Mouse (Mus musculus) stomach, embryonic 15.5 days (tissue): ENCODE data around the gene Creb3l4. TPM values are rescaled to one million over a fixed set of nuclear protein-coding genes. Genes with fewer than 3 reads are reported as not detected.

Experiments
- ATAC-seq: fragments of 200-750 bp; cut with Nextera tagmentation; 2 replicates; pipeline ENCODE4 v1.8.0; 2017; ENCODE audit warnings: low read depth, moderate number of reproducible peaks, moderate TSS enrichment; ENCODE audit not compliant: insufficient read depth, low FRiP score
- H3K27ac ChIP-seq: fragments of 300-500 bp; sonication (generic); 2 replicates; pipeline ENCODE4 v1.5.1; 2015; ENCODE audit warnings: mild to moderate bottlenecking, inconsistent platforms
- H3K27me3 ChIP-seq: fragments of 300-500 bp; sonication (generic); replicated peaks from 2 replicates; pipeline ENCODE4 v1.6.1; 2015; ENCODE audit warnings: inconsistent platforms
- H3K36me3 ChIP-seq: fragments of 300-500 bp; sonication (generic); 2 replicates; pipeline ENCODE4 v1.6.1; 2015; ENCODE audit warnings: inconsistent platforms
- H3K4me1 ChIP-seq: fragments of 300-500 bp; sonication (generic); 2 replicates; pipeline ENCODE4 v1.6.1; 2015; ENCODE audit warnings: inconsistent platforms
- H3K4me2 ChIP-seq: fragments of 300-500 bp; sonication (generic); 2 replicates; pipeline ENCODE4 v1.6.1; 2015; ENCODE audit warnings: mild to moderate bottlenecking, inconsistent platforms
- H3K4me3 ChIP-seq: fragments of 300-500 bp; sonication (generic); replicated peaks from 2 replicates; pipeline ENCODE4 v1.5.1; 2015; ENCODE audit warnings: inconsistent platforms
- H3K9ac ChIP-seq: fragments of 300-500 bp; sonication (generic); 2 replicates; pipeline ENCODE4 v1.6.1; 2015; ENCODE audit warnings: inconsistent platforms
- H3K9me3 ChIP-seq: fragments of 300-500 bp; sonication (generic); 2 replicates; pipeline ENCODE4 v1.6.1; 2016; ENCODE audit warnings: inconsistent platforms
- WGBS: fragments of 180-500 bp; shearing (Covaris S2); methylation state at CpG from one replicate; pipeline ENCODE4 v1.1.7; 2015; 5-methylcytosine and 5-hydroxymethylcytosine counted together
- microRNA-seq: library from miRNA; unstranded; fragments of <30 nt; microRNA quantifications from one replicate; pipeline ENCODE4, GENCODE M21; 2016
- polyA plus RNA-seq: library from polyadenylated mRNA; unstranded; fragments of >200 nt; fragmentation: Nextera tagmentation; extraction: Ambion mirVana; gene quantifications from 2 replicates; pipeline ENCODE4 v1.2.1, GENCODE M21; 2015

Gene Creb3l4
- polyA plus RNA-seq, 1 experiment from 2014 or later, result 21.4 TPM

DNA sequence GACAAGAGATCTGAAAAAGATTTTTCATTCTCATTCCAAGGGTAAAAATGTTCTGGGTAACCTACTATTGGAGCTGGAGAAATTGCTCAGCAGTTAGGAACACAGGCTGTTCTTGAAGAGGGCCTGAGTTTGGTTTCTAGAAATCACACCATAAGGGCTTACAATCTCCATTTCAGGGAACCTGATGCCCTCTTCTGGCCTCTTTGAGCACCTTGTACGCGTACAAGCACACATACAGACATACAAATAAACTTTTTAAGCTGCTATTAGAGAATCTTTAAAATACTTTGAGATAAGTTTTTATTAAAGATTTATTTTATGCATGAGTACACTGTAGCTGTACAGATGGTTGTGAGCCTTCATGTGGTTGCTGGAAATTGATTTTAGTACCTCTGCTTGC, 38.7 kb downstream of the Creb3l4 start:
- WGBS, result 95% methylated on average over 2 of the region's 2 CpGs
- no peak overlapping the region for H3K4me2 ChIP-seq

DNA sequence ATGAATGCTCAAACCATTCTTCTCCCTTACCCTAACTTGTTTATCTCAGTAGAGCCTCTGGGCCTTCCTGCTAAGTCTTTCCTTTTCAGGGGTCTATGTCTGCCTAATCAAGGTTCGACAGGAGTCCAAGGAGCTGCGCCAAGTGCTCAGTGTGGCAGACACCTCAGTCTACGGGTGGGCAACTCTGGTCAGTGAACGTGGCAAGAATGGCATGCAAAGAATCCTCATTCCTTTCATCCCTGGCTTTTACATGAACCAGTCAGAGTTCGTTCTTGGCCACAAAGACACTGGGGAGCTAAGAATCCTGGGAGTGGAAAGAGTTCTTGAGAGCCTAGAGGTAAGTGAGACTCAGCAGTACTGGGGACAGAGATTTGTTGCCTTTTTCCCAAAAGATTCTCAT, 39.7 kb downstream of the Creb3l4 start:
- no peaks in the 10 kb centered on the region for H3K27me3 ChIP-seq
- WGBS, result 68% methylated on average over 5 of the region's 5 CpGs
- H3K9ac ChIP-seq, result no peak overlapping the region
- no peak overlapping the region for H3K4me3 ChIP-seq
- H3K36me3 ChIP-seq, result peaks cover 2% of the 10 kb centered on the region; the same call in 1 of the 2 replicates
- no peak overlapping the region for H3K27ac ChIP-seq
- no peaks in the 10 kb centered on the region for H3K4me1 ChIP-seq
- no peak overlapping the region for H3K4me2 ChIP-seq
- ATAC-seq, result no peak
- H3K9me3 ChIP-seq, result no peaks in the 10 kb centered on the region

More for the DNA sequence above, 38.7 kb downstream of the Creb3l4 start:
- Histone ChIP-seq H3K36me3 (peaks cover 8% of the 10 kb centered on the region; the same call in 1 of the 2 replicates), H3K27ac (no peak overlapping the region), H3K4me1 (no peaks in the 10 kb centered on the region), H3K27me3 (no peaks in the 10 kb centered on the region), H3K4me3 (no peak overlapping the region), H3K9ac (no peak overlapping the region), H3K9me3 (no peaks in the 10 kb centered on the region)
- ATAC-seq, result no peak

DNA sequence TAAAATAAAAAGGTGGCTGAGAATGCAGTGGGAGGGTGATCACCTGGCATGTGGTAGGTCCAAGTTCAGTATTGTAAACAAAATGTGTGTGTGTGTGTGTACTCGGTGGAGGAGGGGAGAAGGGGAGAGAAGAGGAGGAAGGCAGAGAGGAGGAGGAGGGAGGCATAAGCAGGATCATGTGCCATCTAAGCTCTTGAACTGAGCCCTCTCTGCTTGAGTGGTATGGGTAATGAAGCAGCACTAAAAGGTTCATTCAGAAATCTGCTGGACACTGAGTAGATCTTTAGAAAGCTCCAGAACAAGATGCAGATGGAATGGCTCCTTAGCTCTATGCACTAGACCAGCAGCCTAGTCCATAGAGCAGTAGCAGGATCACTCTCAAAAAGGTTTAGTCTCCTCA, 40.4 kb downstream of the Creb3l4 start:
- Histone ChIP-seq H3K4me1 (no peaks in the 10 kb centered on the region), H3K9ac (no peak overlapping the region), H3K4me3 (no peak overlapping the region), H3K27me3 (no peaks in the 10 kb centered on the region), H3K9me3 (no peaks in the 10 kb centered on the region), H3K36me3 (no peaks in the 10 kb centered on the region), H3K4me2 (no peak overlapping the region), H3K27ac (no peak overlapping the region)
- ATAC-seq, result no peak
- WGBS, result 50% methylated on average over 1 of the region's 1 CpGs

DNA sequence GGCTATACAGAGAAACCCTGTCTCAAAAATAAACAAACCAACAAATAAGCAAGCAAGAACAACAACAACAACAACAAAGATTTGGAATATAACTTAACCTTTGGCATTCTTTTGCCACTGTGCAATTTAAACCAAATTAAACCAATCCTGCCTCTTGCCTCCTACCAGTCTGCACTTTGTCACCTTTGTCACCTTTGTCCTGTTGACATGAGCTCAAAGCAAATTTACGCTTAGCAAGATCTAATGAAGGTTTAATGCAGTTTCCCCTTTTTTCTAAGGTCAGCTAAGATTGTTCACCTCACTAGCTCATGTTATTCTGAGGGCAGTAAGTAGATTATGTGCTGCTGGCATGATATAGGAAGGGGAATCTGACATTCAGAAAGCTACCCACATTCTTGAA, 45.8 kb downstream of the Creb3l4 start:
- Histone ChIP-seq H3K4me2 (no peak overlapping the region), H3K9me3 (no peaks in the 10 kb centered on the region), H3K9ac (no peak overlapping the region), H3K27ac (no peak overlapping the region), H3K4me3 (no peak overlapping the region), H3K27me3 (no peaks in the 10 kb centered on the region), H3K36me3 (no peaks in the 10 kb centered on the region), H3K4me1 (no peaks in the 10 kb centered on the region)
- WGBS, result 82% methylated on average over 1 of the region's 1 CpGs
- ATAC-seq, result no peak

DNA sequence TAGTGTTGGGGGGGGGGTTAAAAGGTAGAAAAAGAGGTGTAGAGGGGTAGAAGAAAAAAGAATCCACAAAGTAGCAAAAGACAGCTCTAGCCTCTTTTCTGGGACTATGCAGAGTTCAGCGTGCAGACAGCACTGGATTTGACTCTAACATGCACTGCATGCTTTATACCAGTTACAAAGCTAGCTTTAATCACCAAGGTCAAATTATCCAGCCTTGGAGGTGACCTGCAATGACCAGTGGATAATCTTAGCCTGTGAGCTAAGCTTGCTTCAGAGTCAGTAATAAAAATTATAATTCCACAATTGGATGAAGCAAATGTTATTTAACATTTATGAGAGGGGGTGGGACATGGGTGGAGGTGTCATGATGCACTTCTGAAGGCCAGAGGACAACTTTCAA, 47.7 kb downstream of the Creb3l4 start:
- H3K9me3 ChIP-seq, result no peaks in the 10 kb centered on the region
- no peak overlapping the region for H3K4me2 ChIP-seq
- no peak for ATAC-seq
- H3K4me1 ChIP-seq, result no peaks in the 10 kb centered on the region
- no peaks in the 10 kb centered on the region for H3K27me3 ChIP-seq
- WGBS, result 81% methylated on average over 1 of the region's 1 CpGs
- H3K27ac ChIP-seq, result no peak overlapping the region
- no peak overlapping the region for H3K4me3 ChIP-seq
- H3K9ac ChIP-seq, result no peak overlapping the region
- no peaks in the 10 kb centered on the region for H3K36me3 ChIP-seq

DNA sequence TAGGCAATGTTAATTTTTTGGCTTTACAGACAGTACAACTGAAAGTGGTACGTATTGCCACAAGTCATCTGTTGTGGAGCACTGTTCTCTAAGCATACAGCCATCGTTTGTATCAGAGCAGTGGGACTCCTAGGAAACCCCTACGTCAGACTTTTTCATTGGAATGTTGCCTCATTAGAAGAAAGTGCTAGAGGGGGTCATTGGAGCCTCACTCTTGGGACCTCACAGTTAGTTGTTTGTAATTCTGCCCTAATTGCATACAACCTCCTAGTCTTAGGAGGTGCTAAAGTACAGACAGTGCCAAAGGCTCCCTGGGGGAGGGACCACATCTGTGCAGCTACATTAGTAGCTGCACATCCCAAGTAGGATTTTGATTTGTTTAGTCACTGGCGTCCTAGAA, 48.6 kb downstream of the Creb3l4 start:
- H3K9me3 ChIP-seq, result no peaks in the 10 kb centered on the region
- H3K9ac ChIP-seq, result no peak overlapping the region
- no peak overlapping the region for H3K4me3 ChIP-seq
- 54% methylated on average over 4 of the region's 4 CpGs for WGBS
- H3K36me3 ChIP-seq, result no peaks in the 10 kb centered on the region
- no peak overlapping the region for H3K27ac ChIP-seq
- H3K4me2 ChIP-seq, result no peak overlapping the region
- no peak for ATAC-seq
- no peaks in the 10 kb centered on the region for H3K4me1 ChIP-seq
- H3K27me3 ChIP-seq, result no peaks in the 10 kb centered on the region

DNA sequence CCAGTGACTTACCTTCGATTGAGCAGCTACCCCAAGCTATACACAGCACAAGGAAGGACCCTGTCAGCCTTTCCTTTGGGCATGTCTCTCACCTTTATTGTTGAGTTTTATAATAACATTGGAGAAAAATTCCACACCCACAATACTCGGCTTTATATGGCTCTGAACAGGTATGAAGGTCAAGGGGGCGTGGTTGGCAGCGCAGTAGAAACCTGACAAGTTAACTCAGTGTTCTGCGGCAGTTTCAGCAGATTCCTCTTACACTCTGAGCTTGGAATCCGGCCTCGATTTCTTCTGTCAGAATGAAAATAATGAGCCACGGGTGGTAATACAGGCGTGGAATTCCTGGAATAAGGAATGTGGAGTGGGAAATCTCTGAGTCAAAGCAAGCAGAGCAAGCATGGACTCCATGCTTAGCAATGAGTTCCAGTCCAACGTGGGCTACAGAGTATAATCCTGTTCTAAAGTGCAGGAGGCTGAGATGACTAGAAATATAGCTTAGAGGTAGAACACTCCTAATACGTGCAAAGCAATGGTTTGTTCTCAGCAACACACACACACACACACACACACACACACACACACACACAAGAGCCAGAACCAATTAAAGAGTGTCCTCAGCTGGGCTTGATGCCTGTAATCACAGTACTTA, 52.3 kb downstream of the Creb3l4 start:
- H3K36me3 ChIP-seq, result no peaks in the 10 kb centered on the region
- 67% methylated on average over 11 of the region's 11 CpGs for WGBS
- H3K4me3 ChIP-seq, result no peak overlapping the region
- no peak overlapping the region for H3K9ac ChIP-seq
- no peak for ATAC-seq
- H3K4me1 ChIP-seq, result no peaks in the 10 kb centered on the region
- no peak overlapping the region for H3K4me2 ChIP-seq
- H3K27me3 ChIP-seq, result no peaks in the 10 kb centered on the region
- no peaks in the 10 kb centered on the region for H3K9me3 ChIP-seq
- H3K27ac ChIP-seq, result no peak overlapping the region

Small RNA genes within 50 kb of the gene (microRNA-seq; reads per million reads assigned to microRNA genes)
- gene Mir7012, result not detected

Other genes with a start within 250 kb of the Creb3l4 start
- gene Hax1, start 244.7 kb downstream of the Creb3l4 start, polyA plus RNA-seq, result 122 and 135 TPM in 2 replicates
- 163 and 166 TPM in 2 replicates for gene 4933434E20Rik, start 191.9 kb downstream of the Creb3l4 start, polyA plus RNA-seq
- gene Ubap2l, start 190.9 kb downstream of the Creb3l4 start, polyA plus RNA-seq, result 170 and 189 TPM in 2 replicates
- 505 and 543 TPM in 2 replicates for gene Tpm3, start 170.9 kb downstream of the Creb3l4 start, polyA plus RNA-seq
- 0.19 and 0.27 TPM in 2 replicates for gene Nup210l, start 139.4 kb downstream of the Creb3l4 start, polyA plus RNA-seq
- 1,026 and 1,361 TPM in 2 replicates for gene Rps27, start 29.9 kb downstream of the Creb3l4 start, polyA plus RNA-seq
- gene Rab13, start 29.8 kb downstream of the Creb3l4 start, polyA plus RNA-seq, result 30.9 and 31.0 TPM in 2 replicates
- 109 and 115 TPM in 2 replicates for gene Jtb, start 11.9 kb downstream of the Creb3l4 start, polyA plus RNA-seq
- gene Slc39a1, start 4.7 kb upstream of the Creb3l4 start, polyA plus RNA-seq, result 104 and 111 TPM in 2 replicates
- gene Crtc2, start 10.7 kb upstream of the Creb3l4 start, polyA plus RNA-seq, result 16.5 and 22.3 TPM in 2 replicates
- gene Dennd4b, start 21.7 kb upstream of the Creb3l4 start, polyA plus RNA-seq, result 4.0 and 4.2 TPM in 2 replicates
- gene Gatad2b, start 49.7 kb upstream of the Creb3l4 start, polyA plus RNA-seq, result 10.5 and 10.8 TPM in 2 replicates
- 14.5 and 16.1 TPM in 2 replicates for gene Slc27a3, start 146.4 kb upstream of the Creb3l4 start, polyA plus RNA-seq
- gene Ints3, start 190.1 kb upstream of the Creb3l4 start, polyA plus RNA-seq, result 27.0 and 29.2 TPM in 2 replicates
- 5.3 and 5.7 TPM in 2 replicates for gene Npr1, start 222.4 kb upstream of the Creb3l4 start, polyA plus RNA-seq
- 151 and 168 TPM in 2 replicates for gene Ilf2, start 232.6 kb upstream of the Creb3l4 start, polyA plus RNA-seq
- 71.6 and 78.5 TPM in 2 replicates for gene Snapin, start 247.5 kb upstream of the Creb3l4 start, polyA plus RNA-seq